Mouse (Mus musculus): Measurements from ENCODE around the gene Atg9a.

GRCm38 (mm10) chr1:75160256-75160617 lies 31.8 kb downstream of the Atg9a start:
- no peak for TF ChIP-seq CTCF (IDR thresholded peaks at IDR 0.05; ENCODE audit: borderline replicate concordance, control insufficient read depth, extremely low read depth, insufficient read depth, low read length, poor library complexity)
- no peak for TF ChIP-seq POLR2A (IDR thresholded peaks at IDR 0.05; ENCODE audit: control insufficient read depth, extremely low read depth, insufficient read depth, low read length, poor library complexity)

Measured in thymus, adult 2 months (tissue).